Mouse (Mus musculus) urinary bladder, adult 18-20 months (tissue): Measurements from ENCODE around the gene Nectin2.
A peak's percentile ranks its signal among the peaks of the same experiment; 100 is the strongest.

ENCODE experiments used
- DNase-seq, 2 experiments: peaks; one replicate each; pipeline ENCODE4 v3.0.0; 2022; ENCODE audit warnings: low spot score in 2 of 2, mixed read lengths in 2 of 2

Gene Nectin2

DNA sequence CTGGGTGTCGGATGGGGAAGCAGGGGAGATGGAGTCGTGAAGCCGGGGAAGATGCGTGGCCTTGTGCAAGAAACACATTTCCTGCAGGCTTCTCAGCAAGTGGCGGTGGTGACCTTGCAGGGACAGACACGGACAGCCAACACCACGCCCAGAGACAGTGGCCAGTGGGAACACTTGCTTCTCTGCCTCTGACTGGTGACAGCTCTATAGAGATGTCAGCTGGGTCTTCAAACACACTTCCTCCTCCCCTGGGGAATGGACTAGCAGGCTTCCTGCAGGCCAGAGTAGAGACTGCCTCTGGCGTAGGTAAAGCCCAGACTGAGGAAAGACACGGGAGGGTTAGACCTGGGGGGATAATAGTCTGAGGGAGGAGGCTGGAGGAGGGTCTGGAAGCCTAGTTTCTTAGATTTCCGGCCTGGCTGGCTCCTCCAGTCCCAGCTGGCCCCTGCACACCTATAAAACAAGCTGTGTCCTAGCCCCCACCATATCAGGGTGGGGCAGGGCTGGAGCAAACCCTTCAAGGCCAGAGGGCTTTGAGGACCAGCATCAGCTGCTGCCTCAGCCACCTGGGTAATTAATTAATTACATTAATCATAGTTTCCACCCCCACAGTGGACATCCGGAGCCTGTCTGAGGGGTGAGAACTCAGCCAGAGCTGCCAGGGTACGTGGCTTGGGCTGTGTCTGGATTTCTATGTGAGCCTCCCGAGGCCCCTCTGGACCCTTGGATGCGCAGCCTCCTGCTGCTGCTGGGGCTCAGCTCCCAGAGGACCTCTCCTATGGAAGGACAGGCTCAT is 5.5 kb downstream of the Nectin2 start:
- DNase-seq = no peak

GRCm38 (mm10) chr7:19743791-19744190 is 6.5 kb downstream of the Nectin2 start:
- no peak for DNase-seq

- no peak for DNase-seq
These were observed 7.8 kb downstream of the Nectin2 start for GRCm38 (mm10) chr7:19742468-19742867.

GRCm38 (mm10) chr7:19741329-19742031 is 8.8 kb downstream of the Nectin2 start:
- DNase-seq = no peak

DNA sequence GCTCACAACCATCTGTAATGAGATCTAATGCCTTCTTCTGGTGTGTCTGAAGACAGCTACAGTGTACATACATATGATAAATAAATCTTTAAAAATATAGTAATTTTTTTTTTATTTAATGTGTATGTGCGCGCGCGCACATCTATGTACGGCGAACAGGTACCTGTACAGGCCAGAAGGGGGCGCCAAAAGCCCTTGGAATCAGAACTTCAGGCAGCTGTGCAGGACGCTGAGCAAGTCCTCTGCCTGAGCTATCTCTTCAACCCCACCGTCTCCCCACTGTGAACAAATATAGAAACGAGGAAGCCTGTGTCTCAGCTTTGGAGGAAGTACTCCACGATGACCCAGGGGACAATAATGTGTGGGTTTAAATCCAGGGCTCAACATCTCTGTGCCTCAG is 10.0 kb downstream of the Nectin2 start:
- DNase-seq = no peak

DNA sequence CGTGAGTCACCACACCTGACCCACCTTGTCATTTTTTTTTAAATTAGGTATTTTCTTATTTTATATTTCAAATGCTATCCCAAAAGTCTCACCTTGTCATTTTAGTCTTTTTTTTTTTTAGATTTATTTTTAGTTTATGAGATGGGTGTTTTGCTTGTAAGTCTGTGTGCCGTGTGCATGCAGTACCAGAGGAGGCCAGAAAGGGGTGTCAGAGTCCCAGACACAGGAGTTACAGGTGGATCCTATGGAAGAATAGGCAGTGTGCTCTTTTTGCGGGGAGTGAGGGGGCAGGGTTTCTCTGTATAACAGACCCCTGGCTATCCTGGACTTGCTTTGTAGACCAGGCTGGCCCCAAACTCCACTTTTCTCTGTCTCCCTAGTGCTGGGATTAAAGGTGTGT is 11.5 kb downstream of the Nectin2 start:
- DNase-seq = no peak

GRCm38 (mm10) chr7:19736389-19737057 is 13.8 kb downstream of the Nectin2 start:
- DNase-seq = no peak

- DNase-seq = no peak
These were observed 16.1 kb downstream of the Nectin2 start for GRCm38 (mm10) chr7:19734178-19734666.

DNA sequence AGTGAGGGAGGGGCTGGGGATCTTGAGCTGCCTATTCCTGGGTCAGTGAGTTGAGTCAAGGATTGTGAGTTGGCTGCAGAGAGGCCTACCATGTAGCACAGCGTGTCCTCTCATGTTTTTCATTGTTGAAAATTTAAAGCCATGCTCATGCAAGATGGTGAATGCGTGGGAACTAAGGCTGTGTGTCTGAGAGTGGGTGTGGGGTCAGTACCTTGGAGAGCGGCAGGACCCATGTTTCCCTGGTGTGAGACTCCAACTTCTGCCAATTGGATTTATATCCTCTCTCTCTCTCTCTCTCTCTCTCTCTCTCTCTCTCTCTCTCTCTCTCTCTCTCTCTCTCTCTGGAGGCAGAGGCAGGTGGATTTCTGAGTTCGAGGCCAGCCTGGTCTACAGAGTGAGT is 23.7 kb downstream of the Nectin2 start:
- no peak for DNase-seq

GRCm38 (mm10) chr7:19724167-19724566 is 26.1 kb downstream of the Nectin2 start:
- peak; percentile 59 to 75 for DNase-seq

- DNase-seq = no peak
These were observed 27.5 kb downstream of the Nectin2 start for GRCm38 (mm10) chr7:19722754-19723195.

DNA sequence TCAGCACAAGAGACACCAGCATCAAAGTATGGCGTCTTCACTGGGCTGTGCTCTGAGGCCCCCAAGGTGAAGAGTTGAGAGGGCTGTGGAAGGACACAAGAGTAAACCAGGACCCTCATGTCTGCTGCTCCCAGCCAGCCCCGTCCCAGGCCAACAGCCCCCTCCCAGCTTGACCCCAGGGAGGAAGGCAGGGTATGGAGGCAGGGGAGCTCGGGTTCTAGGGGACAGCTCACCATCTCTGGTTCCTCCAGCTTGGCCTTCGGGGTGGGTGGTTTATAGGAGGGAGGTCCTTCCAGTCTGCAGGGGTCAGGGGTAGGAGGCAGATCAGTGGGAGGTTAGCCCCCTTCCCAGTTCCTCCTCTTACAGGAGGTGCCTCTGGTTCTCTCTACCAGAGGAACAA is 31.1 kb downstream of the Nectin2 start:
- no peak for DNase-seq

- no peak for DNase-seq
These were observed 31.9 kb downstream of the Nectin2 start for GRCm38 (mm10) chr7:19718297-19718952.

- DNase-seq = no peak
These were observed 32.9 kb downstream of the Nectin2 start for GRCm38 (mm10) chr7:19717346-19717745.

- DNase-seq = no peak
These were observed 33.5 kb downstream of the Nectin2 start for GRCm38 (mm10) chr7:19716822-19717221.

- DNase-seq = no peak
These were observed 34.1 kb downstream of the Nectin2 start for GRCm38 (mm10) chr7:19716055-19716682.

DNA sequence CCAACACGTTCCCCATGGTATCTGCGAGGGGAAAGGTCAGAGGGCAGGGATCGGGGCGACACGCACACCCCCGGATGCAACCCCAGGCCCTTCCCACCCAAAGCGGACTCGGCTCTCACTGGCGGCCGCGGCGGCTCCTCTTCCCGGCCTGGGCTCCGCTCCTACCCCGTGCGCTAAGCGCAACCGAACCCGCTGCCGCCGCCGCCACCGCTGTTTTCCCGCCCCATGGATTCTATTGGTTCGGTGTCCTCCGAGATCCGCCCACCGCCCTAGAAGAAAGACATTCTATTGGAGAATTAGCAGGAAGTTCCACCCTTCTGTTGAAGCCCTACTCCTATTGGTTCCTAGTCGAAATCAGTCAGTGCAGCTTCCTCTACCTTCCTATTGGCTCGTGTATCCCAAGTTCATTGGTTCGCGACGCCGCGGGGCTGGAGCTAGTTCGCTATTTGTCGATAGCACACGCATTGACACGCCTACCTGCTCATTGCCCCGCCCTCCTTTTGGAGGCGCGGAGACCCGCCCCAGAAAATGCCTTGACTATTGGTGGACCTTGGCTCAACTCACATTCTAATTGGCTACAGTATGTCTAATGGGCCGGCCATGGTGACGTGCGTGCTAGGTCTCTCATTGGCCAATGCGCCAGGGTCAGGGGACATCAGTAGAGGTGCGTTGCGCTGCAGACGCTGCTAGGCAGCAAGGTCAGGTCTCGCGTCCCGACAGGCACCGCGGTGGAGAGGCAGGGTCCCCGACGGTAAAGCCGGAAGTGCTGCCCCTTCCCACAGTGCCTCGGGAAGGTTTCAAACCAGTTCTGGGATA is 34.8 kb downstream of the Nectin2 start, which contains the start of gene Tomm40:
Tomm40 (minus strand) TSS at position 200 of the 816 bp plus-strand sequence.
- DNase-seq = peak; percentile 93 to 98

DNA sequence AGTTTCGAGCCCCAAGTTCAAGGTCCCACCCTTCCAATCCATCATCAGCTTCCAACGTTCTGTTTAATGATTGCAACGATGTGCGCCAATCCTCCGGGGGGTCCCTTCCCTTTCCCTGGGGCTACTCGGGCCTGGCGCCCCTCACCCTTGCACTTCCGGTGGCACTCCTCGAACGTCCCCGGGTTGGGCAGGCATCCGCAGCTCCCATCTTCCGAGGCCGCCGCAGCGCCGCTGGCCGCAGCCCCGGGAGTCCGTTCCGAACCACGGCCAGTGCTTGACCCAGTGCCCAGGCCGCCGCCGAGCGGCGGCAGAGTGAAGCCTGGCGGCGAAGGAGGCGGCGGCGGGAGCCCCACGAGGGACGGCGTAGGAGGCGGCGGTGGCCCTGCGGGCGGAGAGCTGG is 35.4 kb downstream of the Nectin2 start:
- DNase-seq = no peak

GRCm38 (mm10) chr7:19713598-19713997 is 36.7 kb downstream of the Nectin2 start:
- no peak for DNase-seq

DNA sequence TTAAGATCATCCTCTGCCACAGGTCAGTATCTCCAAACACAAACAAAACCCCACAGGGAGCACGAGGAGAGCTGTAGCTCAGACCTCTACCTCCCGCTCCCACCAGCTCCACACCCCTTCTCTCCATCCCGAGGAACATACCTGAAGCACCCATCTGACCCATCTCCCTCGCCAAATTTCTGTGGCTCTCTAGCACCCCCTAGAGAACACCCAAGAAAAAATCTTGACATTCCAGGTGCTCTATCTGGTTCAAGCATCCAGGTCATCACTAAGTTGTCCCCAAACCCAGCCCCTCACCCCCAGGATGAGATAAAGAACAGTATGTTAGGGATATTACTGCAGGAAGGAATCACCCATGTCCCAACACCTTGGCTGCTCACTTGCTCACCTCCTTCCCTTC is 37.1 kb downstream of the Nectin2 start:
- no peak for DNase-seq
